Mouse (Mus musculus): ENCODE data around the gene Slc9b1. TPM values are rescaled to one million over a fixed set of nuclear protein-coding genes. Genes with fewer than 3 reads are reported as not detected.

Gene Slc9b1
- polyA plus RNA-seq, 1 experiment from 2014 or later: not detected

- WGBS: 68% methylated on average over 2 of the region's 2 CpGs
Observed at GRCm38 (mm10) chr3:135314811-135315210, 33.0 kb upstream of the Slc9b1 start.

GRCm38 (mm10) chr3:135315720-135316425, 32.0 kb upstream of the Slc9b1 start:
- no peak overlapping the region for H3K27ac ChIP-seq (ENCODE audit: low read depth, low read length)
- WGBS: 93% methylated on average over 9 of the region's 9 CpGs
- no peaks in the 10 kb centered on the region for H3K27me3 ChIP-seq (ENCODE audit: control insufficient read depth, insufficient read depth, low read length)
- ATAC-seq (ENCODE audit: low FRiP score) (no peak), DNase-seq (ENCODE audit: low spot score) (no peak)
- no peaks in the 10 kb centered on the region for H3K4me1 ChIP-seq (replicated peaks; ENCODE audit: control insufficient read depth, insufficient read depth, low read length)
- no peaks in the 10 kb centered on the region for H3K36me3 ChIP-seq (ENCODE audit: control insufficient read depth, insufficient read depth, low read length)
- no peak overlapping the region for H3K4me2 ChIP-seq (replicated peaks; ENCODE audit: low read depth, low read length)
- no peak overlapping the region for H3K9ac ChIP-seq (ENCODE audit: low read depth, low read length)
- H3K9me3 ChIP-seq (ENCODE audit: control insufficient read depth, low read length): no peaks in the 10 kb centered on the region
- H3K4me3 ChIP-seq (ENCODE audit: low read depth, low read length): no peak overlapping the region

More at GRCm38 (mm10) chr3:135314811-135315210, 33.0 kb upstream of the Slc9b1 start:
- no peak overlapping the region for H3K4me3 ChIP-seq (ENCODE audit: low read depth, low read length)
- ATAC-seq (ENCODE audit: low FRiP score) (peak; percentile 23; the same call in 1 of the 2 replicates), DNase-seq (ENCODE audit: low spot score) (peak; percentile 21)
- H3K4me1 ChIP-seq (replicated peaks; ENCODE audit: control insufficient read depth, insufficient read depth, low read length): no peaks in the 10 kb centered on the region
- H3K9me3 ChIP-seq (ENCODE audit: control insufficient read depth, low read length): no peaks in the 10 kb centered on the region
- H3K36me3 ChIP-seq (ENCODE audit: control insufficient read depth, insufficient read depth, low read length): no peaks in the 10 kb centered on the region
- no peak overlapping the region for H3K9ac ChIP-seq (ENCODE audit: low read depth, low read length)
- H3K4me2 ChIP-seq (replicated peaks; ENCODE audit: low read depth, low read length): no peak overlapping the region
- H3K27ac ChIP-seq (ENCODE audit: low read depth, low read length): no peak overlapping the region
- H3K27me3 ChIP-seq (ENCODE audit: control insufficient read depth, insufficient read depth, low read length): no peaks in the 10 kb centered on the region

DNA sequence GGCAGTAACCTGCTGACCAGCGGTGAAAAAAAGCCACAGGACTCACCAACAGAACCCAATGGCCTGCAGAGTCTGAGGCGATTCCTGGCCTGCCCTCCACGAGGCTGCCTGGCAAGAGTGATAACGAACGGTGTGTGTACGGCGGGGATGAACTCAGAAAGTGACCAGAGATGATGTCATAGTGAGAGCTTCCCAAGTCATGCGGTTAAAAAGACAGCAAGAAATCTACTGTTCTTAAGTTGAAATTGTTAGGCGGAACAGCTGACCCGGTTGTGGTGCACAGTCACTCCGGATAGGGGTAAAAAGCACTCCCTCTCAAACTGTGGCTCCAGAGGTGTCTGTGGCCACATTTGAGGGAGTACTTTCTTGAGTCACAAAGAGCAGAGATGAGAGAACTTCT, 29.5 kb upstream of the Slc9b1 start:
- 88% methylated on average over 11 of the region's 11 CpGs for WGBS
- Histone ChIP-seq H3K9ac (ENCODE audit: low read depth, low read length) (no peak overlapping the region), H3K27ac (ENCODE audit: low read depth, low read length) (no peak overlapping the region), H3K4me3 (ENCODE audit: low read depth, low read length) (no peak overlapping the region), H3K4me1 (replicated peaks; ENCODE audit: control insufficient read depth, insufficient read depth, low read length) (no peaks in the 10 kb centered on the region), H3K27me3 (ENCODE audit: control insufficient read depth, insufficient read depth, low read length) (no peaks in the 10 kb centered on the region), H3K4me2 (replicated peaks; ENCODE audit: low read depth, low read length) (no peak overlapping the region), H3K9me3 (ENCODE audit: control insufficient read depth, low read length) (no peaks in the 10 kb centered on the region), H3K36me3 (ENCODE audit: control insufficient read depth, insufficient read depth, low read length) (no peaks in the 10 kb centered on the region)
- no peak for DNase-seq (ENCODE audit: low spot score)
- ATAC-seq (ENCODE audit: low FRiP score): no peak

DNA sequence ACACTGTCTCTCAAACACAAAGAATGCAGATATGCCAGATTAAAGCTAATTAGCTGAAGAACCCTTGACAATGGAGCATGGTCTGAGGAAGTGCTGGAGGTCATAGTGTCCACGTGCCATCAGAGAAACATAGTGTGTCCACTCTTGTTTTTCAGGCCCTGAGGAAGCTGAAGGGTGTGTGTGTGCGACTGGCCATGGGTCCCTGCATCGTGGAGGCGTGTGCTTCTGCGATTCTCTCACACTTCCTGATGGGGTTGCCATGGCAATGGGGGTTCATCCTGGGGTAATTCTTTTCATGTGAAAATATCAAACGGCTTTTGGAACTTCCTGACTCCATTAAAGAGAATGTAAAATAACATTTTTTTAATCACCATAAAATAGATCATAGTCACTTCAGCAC, 23.5 kb upstream of the Slc9b1 start:
- no peaks in the 10 kb centered on the region for H3K9me3 ChIP-seq (ENCODE audit: control insufficient read depth, low read length)
- DNase-seq (ENCODE audit: low spot score) (no peak), ATAC-seq (ENCODE audit: low FRiP score) (no peak)
- no peaks in the 10 kb centered on the region; the same call in 1 of the 2 replicates for H3K4me1 ChIP-seq (replicated peaks; ENCODE audit: control insufficient read depth, insufficient read depth, low read length)
- no peak overlapping the region for H3K27ac ChIP-seq (ENCODE audit: low read depth, low read length)
- WGBS: 36% methylated on average over 6 of the region's 6 CpGs
- H3K27me3 ChIP-seq (ENCODE audit: control insufficient read depth, insufficient read depth, low read length): no peaks in the 10 kb centered on the region
- H3K4me3 ChIP-seq (ENCODE audit: low read depth, low read length): no peak overlapping the region
- no peak overlapping the region for H3K4me2 ChIP-seq (replicated peaks; ENCODE audit: low read depth, low read length)
- H3K9ac ChIP-seq (ENCODE audit: low read depth, low read length): no peak overlapping the region
- no peaks in the 10 kb centered on the region for H3K36me3 ChIP-seq (ENCODE audit: control insufficient read depth, insufficient read depth, low read length)

- H3K27ac ChIP-seq (ENCODE audit: low read depth, low read length): no peak overlapping the region
- no peaks in the 10 kb centered on the region for H3K27me3 ChIP-seq (ENCODE audit: control insufficient read depth, insufficient read depth, low read length)
- H3K4me3 ChIP-seq (ENCODE audit: low read depth, low read length): no peak overlapping the region
- 77% methylated on average over 6 of the region's 6 CpGs for WGBS
- H3K4me2 ChIP-seq (replicated peaks; ENCODE audit: low read depth, low read length): no peak overlapping the region
- no peak for ATAC-seq (ENCODE audit: low FRiP score)
- no peaks in the 10 kb centered on the region; the same call in 1 of the 2 replicates for H3K4me1 ChIP-seq (replicated peaks; ENCODE audit: control insufficient read depth, insufficient read depth, low read length)
- DNase-seq (ENCODE audit: low spot score): no peak
- H3K9me3 ChIP-seq (ENCODE audit: control insufficient read depth, low read length): no peaks in the 10 kb centered on the region
- H3K36me3 ChIP-seq (ENCODE audit: control insufficient read depth, insufficient read depth, low read length): no peaks in the 10 kb centered on the region
- H3K9ac ChIP-seq (ENCODE audit: low read depth, low read length): no peak overlapping the region
Observed at GRCm38 (mm10) chr3:135327176-135327575, 20.7 kb upstream of the Slc9b1 start.

DNA sequence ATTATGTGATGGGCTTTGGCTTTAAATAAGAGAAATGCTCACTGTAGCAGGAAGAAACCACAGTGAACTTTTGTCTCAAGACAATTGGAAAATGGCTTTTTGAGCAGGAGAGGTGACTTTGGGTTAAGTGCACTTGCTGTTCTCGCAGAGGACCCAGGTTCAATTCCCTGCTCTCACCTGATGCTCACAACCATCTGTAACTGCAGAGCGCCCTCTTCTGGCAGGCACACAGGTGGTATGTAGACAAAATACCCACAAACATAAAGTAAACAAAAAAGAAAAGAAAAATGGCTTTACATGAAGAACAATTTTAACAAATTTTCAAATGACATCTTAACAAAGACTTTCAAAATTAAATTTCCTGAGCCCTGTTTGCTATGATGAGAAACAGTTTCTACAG, 20.2 kb upstream of the Slc9b1 start:
- Histone ChIP-seq H3K9me3 (ENCODE audit: control insufficient read depth, low read length) (no peaks in the 10 kb centered on the region), H3K27me3 (ENCODE audit: control insufficient read depth, insufficient read depth, low read length) (no peaks in the 10 kb centered on the region), H3K36me3 (ENCODE audit: control insufficient read depth, insufficient read depth, low read length) (no peaks in the 10 kb centered on the region), H3K9ac (ENCODE audit: low read depth, low read length) (no peak overlapping the region), H3K4me2 (replicated peaks; ENCODE audit: low read depth, low read length) (no peak overlapping the region), H3K4me1 (replicated peaks; ENCODE audit: control insufficient read depth, insufficient read depth, low read length) (no peaks in the 10 kb centered on the region; the same call in 1 of the 2 replicates), H3K27ac (ENCODE audit: low read depth, low read length) (no peak overlapping the region), H3K4me3 (ENCODE audit: low read depth, low read length) (no peak overlapping the region)
- WGBS: 56% methylated on average over 2 of the region's 2 CpGs
- DNase-seq (ENCODE audit: low spot score) (no peak), ATAC-seq (ENCODE audit: low FRiP score) (no peak)

DNA sequence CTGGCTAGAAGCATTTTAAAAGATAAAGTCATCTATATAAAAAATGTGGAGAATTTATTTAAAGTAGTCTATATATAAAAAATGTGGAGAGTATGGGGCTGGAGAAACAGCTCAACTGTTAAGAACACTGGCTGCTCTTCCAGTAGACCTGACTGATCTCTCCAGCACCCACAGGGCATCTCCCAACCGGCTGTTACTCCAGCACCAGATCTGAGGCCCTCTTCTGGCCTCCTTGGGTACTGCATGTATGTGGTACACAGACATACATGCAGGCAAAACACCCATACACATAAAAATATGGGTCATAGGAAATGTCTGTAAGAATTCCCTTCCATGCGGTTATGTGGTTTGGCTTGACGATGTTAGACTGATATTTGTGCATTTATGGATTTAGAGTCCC, 19.3 kb upstream of the Slc9b1 start:
- no peaks in the 10 kb centered on the region; the same call in 1 of the 2 replicates for H3K4me1 ChIP-seq (replicated peaks; ENCODE audit: control insufficient read depth, insufficient read depth, low read length)
- WGBS: 40% methylated on average over 3 of the region's 3 CpGs
- H3K4me2 ChIP-seq (replicated peaks; ENCODE audit: low read depth, low read length): no peak overlapping the region
- H3K4me3 ChIP-seq (ENCODE audit: low read depth, low read length): no peak overlapping the region
- no peaks in the 10 kb centered on the region for H3K9me3 ChIP-seq (ENCODE audit: control insufficient read depth, low read length)
- no peak for ATAC-seq (ENCODE audit: low FRiP score)
- no peaks in the 10 kb centered on the region for H3K27me3 ChIP-seq (ENCODE audit: control insufficient read depth, insufficient read depth, low read length)
- no peaks in the 10 kb centered on the region for H3K36me3 ChIP-seq (ENCODE audit: control insufficient read depth, insufficient read depth, low read length)
- H3K27ac ChIP-seq (ENCODE audit: low read depth, low read length): no peak overlapping the region
- H3K9ac ChIP-seq (ENCODE audit: low read depth, low read length): no peak overlapping the region
- DNase-seq (ENCODE audit: low spot score): peak; percentile 71

GRCm38 (mm10) chr3:135332691-135333090, 15.1 kb upstream of the Slc9b1 start:
- no peak overlapping the region for H3K27ac ChIP-seq (ENCODE audit: low read depth, low read length)
- H3K9ac ChIP-seq (ENCODE audit: low read depth, low read length): no peak overlapping the region
- DNase-seq (ENCODE audit: low spot score) (no peak), ATAC-seq (ENCODE audit: low FRiP score) (no peak)
- no peaks in the 10 kb centered on the region for H3K36me3 ChIP-seq (ENCODE audit: control insufficient read depth, insufficient read depth, low read length)
- no peaks in the 10 kb centered on the region for H3K9me3 ChIP-seq (ENCODE audit: control insufficient read depth, low read length)
- no peaks in the 10 kb centered on the region for H3K4me1 ChIP-seq (replicated peaks; ENCODE audit: control insufficient read depth, insufficient read depth, low read length)
- no peak overlapping the region for H3K4me3 ChIP-seq (ENCODE audit: low read depth, low read length)
- H3K27me3 ChIP-seq (ENCODE audit: control insufficient read depth, insufficient read depth, low read length): no peaks in the 10 kb centered on the region
- H3K4me2 ChIP-seq (replicated peaks; ENCODE audit: low read depth, low read length): no peak overlapping the region

- ATAC-seq (ENCODE audit: low FRiP score) (no peak), DNase-seq (ENCODE audit: low spot score) (no peak)
- no peaks in the 10 kb centered on the region for H3K9me3 ChIP-seq (ENCODE audit: control insufficient read depth, low read length)
- no peak overlapping the region for H3K27ac ChIP-seq (ENCODE audit: low read depth, low read length)
- H3K4me1 ChIP-seq (replicated peaks; ENCODE audit: control insufficient read depth, insufficient read depth, low read length): no peaks in the 10 kb centered on the region
- no peaks in the 10 kb centered on the region for H3K27me3 ChIP-seq (ENCODE audit: control insufficient read depth, insufficient read depth, low read length)
- no peak overlapping the region for H3K9ac ChIP-seq (ENCODE audit: low read depth, low read length)
- H3K4me2 ChIP-seq (replicated peaks; ENCODE audit: low read depth, low read length): no peak overlapping the region
- no peaks in the 10 kb centered on the region for H3K36me3 ChIP-seq (ENCODE audit: control insufficient read depth, insufficient read depth, low read length)
- 43% methylated on average over 4 of the region's 4 CpGs for WGBS
- no peak overlapping the region for H3K4me3 ChIP-seq (ENCODE audit: low read depth, low read length)
Observed at GRCm38 (mm10) chr3:135333763-135334162, 14.1 kb upstream of the Slc9b1 start.
